ENCODE assay signal across 30 mouse cellular contexts in genomic region chr19:11745680-11746079, GRCm38 (mm10). TPM values are rescaled to one million over a fixed set of nuclear protein-coding genes. Genes with fewer than 3 reads are reported as not detected.
"Had no signal": no experiment of that assay in that cellular context is flagged by ENCODE, and none has a peak within 500 bp of the region (broad histone marks: within the 10 kb centered on the region; RNA-seq: fewer than 3 reads in every experiment).

No protein-coding gene starts in this region.

- H3K4me3 ChIP-seq: kidney, embryonic 15.5 days; left cerebral cortex, adult 2 months; lung, embryonic 15.5 days; midbrain, embryonic 12.5 days; midbrain, embryonic 15.5 days; neural tube, embryonic 12.5 days; neural tube, embryonic 15.5 days had no signal

- H3K27ac ChIP-seq: kidney, embryonic 15.5 days; left cerebral cortex, adult 2 months; lung, embryonic 15.5 days; midbrain, embryonic 12.5 days; midbrain, embryonic 15.5 days; neural tube, embryonic 12.5 days; neural tube, embryonic 15.5 days had no signal

- H3K4me2 ChIP-seq: kidney, embryonic 15.5 days; lung, embryonic 15.5 days; midbrain, embryonic 12.5 days; midbrain, embryonic 15.5 days; neural tube, embryonic 12.5 days; neural tube, embryonic 15.5 days had no signal

- ATAC-seq: intestine, postnatal 0 days; midbrain, embryonic 15.5 days had no signal

- H3K4me1 ChIP-seq: kidney, embryonic 15.5 days; lung, embryonic 15.5 days; midbrain, embryonic 12.5 days; midbrain, embryonic 15.5 days; neural tube, embryonic 12.5 days; neural tube, embryonic 15.5 days had no signal

- H3K27me3 ChIP-seq: kidney, embryonic 15.5 days; lung, embryonic 15.5 days; midbrain, embryonic 12.5 days; midbrain, embryonic 15.5 days; neural tube, embryonic 12.5 days; neural tube, embryonic 15.5 days had no signal

- H3K9ac ChIP-seq: kidney, embryonic 15.5 days; lung, embryonic 15.5 days; midbrain, embryonic 12.5 days; midbrain, embryonic 15.5 days; neural tube, embryonic 12.5 days; neural tube, embryonic 15.5 days had no signal

- H3K9me3 ChIP-seq: kidney, embryonic 15.5 days; lung, embryonic 15.5 days; midbrain, embryonic 12.5 days; midbrain, embryonic 15.5 days; neural tube, embryonic 12.5 days; neural tube, embryonic 15.5 days had no signal

- H3K36me3 ChIP-seq: kidney, embryonic 15.5 days; lung, embryonic 15.5 days; midbrain, embryonic 12.5 days; midbrain, embryonic 15.5 days; neural tube, embryonic 12.5 days; neural tube, embryonic 15.5 days had no signal

- DNase-seq: kidney, adult 8-10 months; kidney, postnatal 10 days; kidney, postnatal 4 days; layer of hippocampus, adult 9-11 months; layer of hippocampus, postnatal 36 days; lung, adult 18-20 months; lung, postnatal 10 days; lung, postnatal 36 days; right cerebral cortex, adult 18-20 months; right cerebral cortex, postnatal 14 days; right cerebral cortex, postnatal 4 days; thymus, adult 18-20 months; thymus, postnatal 14 days; thymus, postnatal 4 days had no signal

RNA-seq across cellular contexts. Expression of gene Gif, which starts 1.7 kb away (rescaled TPM):
- total RNA-seq: layer of hippocampus, adult 18-20 months; layer of hippocampus, postnatal 36 days; left cerebral cortex, adult 2 months; left cerebral cortex, postnatal 10 days; left cerebral cortex, postnatal 36 days had no signal
- polyA plus RNA-seq: intestine, embryonic 14.5 days; intestine, postnatal 0 days; kidney, embryonic 15.5 days; limb, embryonic 11.5 days; limb, embryonic 14.5 days; midbrain, embryonic 12.5 days; midbrain, embryonic 15.5 days; neural tube, embryonic 12.5 days; neural tube, embryonic 15.5 days had no signal

RNA-seq across cellular contexts. Expression of gene Oosp3, which starts 48.8 kb away (rescaled TPM):
- total RNA-seq: layer of hippocampus, adult 18-20 months; layer of hippocampus, postnatal 36 days; left cerebral cortex, adult 2 months; left cerebral cortex, postnatal 10 days; left cerebral cortex, postnatal 36 days had no signal
- polyA plus RNA-seq: intestine, embryonic 14.5 days; intestine, postnatal 0 days; kidney, embryonic 15.5 days; limb, embryonic 11.5 days; limb, embryonic 14.5 days; lung, embryonic 15.5 days; midbrain, embryonic 12.5 days; midbrain, embryonic 15.5 days; neural tube, embryonic 12.5 days; neural tube, embryonic 15.5 days; stomach, embryonic 16.5 days; testis, adult 2 months had no signal

RNA-seq across cellular contexts. Expression of gene Oosp1, which starts 54.7 kb away (rescaled TPM):
- total RNA-seq: layer of hippocampus, adult 18-20 months; layer of hippocampus, postnatal 36 days; left cerebral cortex, adult 2 months; left cerebral cortex, postnatal 36 days had no signal
- polyA plus RNA-seq: intestine, embryonic 14.5 days; intestine, postnatal 0 days; kidney, embryonic 15.5 days; limb, embryonic 11.5 days; limb, embryonic 14.5 days; lung, embryonic 15.5 days; midbrain, embryonic 12.5 days; midbrain, embryonic 15.5 days; neural tube, embryonic 12.5 days; neural tube, embryonic 15.5 days; stomach, embryonic 16.5 days; testis, adult 2 months had no signal
